Mouse (Mus musculus) gastrocnemius, postnatal 25 days (tissue): Measurements from ENCODE around the gene Spata32. TPM values are rescaled to one million over a fixed set of nuclear protein-coding genes. Genes with fewer than 3 reads are reported as not detected.

Source experiments
- DNase-seq: peaks from one replicate; pipeline ENCODE4 v3.0.0; 2022
- total RNA-seq, 2 experiments: library from RNA; stranded (reverse); gene quantifications; 1 replicate in 1 of 2; 2 replicates in 1 of 2; pipeline ENCODE4 v1.2.3; 2021

The Spata32 gene
- total RNA-seq, 2 experiments from 2014 or later, result not detected

- DNase-seq, result no peak
These were observed 16.6 kb downstream of the Spata32 start for GRCm38 (mm10) chr11:103201664-103202063.

GRCm38 (mm10) chr11:103198911-103199803 lies 19.1 kb downstream of the Spata32 start:
- no peak for DNase-seq

- DNase-seq, result no peak
These were observed 19.9 kb downstream of the Spata32 start for GRCm38 (mm10) chr11:103198339-103198738.

- DNase-seq, result no peak
These were observed 20.9 kb downstream of the Spata32 start for GRCm38 (mm10) chr11:103197340-103197739.

GRCm38 (mm10) chr11:103195656-103196055 lies 22.6 kb downstream of the Spata32 start:
- DNase-seq, result no peak

- DNase-seq, result no peak
These were observed 23.0 kb downstream of the Spata32 start for GRCm38 (mm10) chr11:103195236-103195635.

- DNase-seq, result no peak
These were observed 24.4 kb downstream of the Spata32 start for GRCm38 (mm10) chr11:103193825-103194168.

- no peak for DNase-seq
These were observed 25.0 kb downstream of the Spata32 start for GRCm38 (mm10) chr11:103192956-103193824.

GRCm38 (mm10) chr11:103192230-103192955 lies 25.8 kb downstream of the Spata32 start:
- no peak for DNase-seq

GRCm38 (mm10) chr11:103184891-103185290 lies 33.3 kb downstream of the Spata32 start:
- DNase-seq, result no peak

- DNase-seq, result no peak
These were observed 36.3 kb downstream of the Spata32 start for GRCm38 (mm10) chr11:103181911-103182310.

- no peak for DNase-seq
These were observed 36.9 kb downstream of the Spata32 start for GRCm38 (mm10) chr11:103181349-103181748.

GRCm38 (mm10) chr11:103180426-103180825 lies 37.8 kb downstream of the Spata32 start:
- DNase-seq, result no peak

GRCm38 (mm10) chr11:103178748-103179147 lies 39.5 kb downstream of the Spata32 start:
- no peak for DNase-seq

- DNase-seq, result no peak
These were observed 40.3 kb downstream of the Spata32 start for GRCm38 (mm10) chr11:103177815-103178485.

- DNase-seq, result no peak
These were observed 41.0 kb downstream of the Spata32 start for GRCm38 (mm10) chr11:103177216-103177615.

- no peak for DNase-seq
These were observed 41.7 kb downstream of the Spata32 start for GRCm38 (mm10) chr11:103176510-103176909.

GRCm38 (mm10) chr11:103175688-103176442 lies 42.4 kb downstream of the Spata32 start:
- DNase-seq, result peak; percentile 44

- DNase-seq, result peak; percentile 66
These were observed 43.3 kb downstream of the Spata32 start for GRCm38 (mm10) chr11:103174891-103175391.

- no peak for DNase-seq
These were observed 43.8 kb downstream of the Spata32 start for GRCm38 (mm10) chr11:103174411-103174832.
